Mouse (Mus musculus) limb, embryonic 10.5 days (tissue): ENCODE results near the gene Kcnd1. TPM values are rescaled to one million over a fixed set of nuclear protein-coding genes. Genes with fewer than 3 reads are reported as not detected.

Experiments used
- DNase-seq: peaks from one replicate; pipeline ENCODE4 v3.0.0-alpha.2; 2017; ENCODE audit warnings: low spot score
- H3K27ac ChIP-seq: fragments of 300-500 bp; sonication (generic); 2 replicates; pipeline ENCODE4 v1.5.1; 2016; ENCODE audit warnings: mild to moderate bottlenecking
- H3K27me3 ChIP-seq: fragments of 300-500 bp; sonication (generic); 2 replicates; pipeline ENCODE4 v1.6.1; 2016; ENCODE audit warnings: low read depth, mild to moderate bottlenecking; ENCODE audit not compliant: poor library complexity, severe bottlenecking
- H3K36me3 ChIP-seq: fragments of 300-500 bp; sonication (generic); 2 replicates; pipeline ENCODE4 v1.6.1; 2016; ENCODE audit warnings: mild to moderate bottlenecking, moderate library complexity
- H3K4me1 ChIP-seq: fragments of 300-500 bp; sonication (generic); 2 replicates; pipeline ENCODE4 v1.6.1; 2016
- H3K4me3 ChIP-seq: fragments of 300-500 bp; sonication (generic); 2 replicates; pipeline ENCODE4 v1.5.1; 2016; ENCODE audit warnings: mild to moderate bottlenecking, moderate library complexity
- H3K9me3 ChIP-seq: fragments of 300-500 bp; sonication (generic); replicated peaks from 2 replicates; pipeline ENCODE4 v1.6.1; 2016; ENCODE audit warnings: mild to moderate bottlenecking
- WGBS: fragments of 180-500 bp; shearing (Covaris S2); methylation state at CpG from one replicate; pipeline ENCODE4 v1.1.7; 2016; 5-methylcytosine and 5-hydroxymethylcytosine counted together
- polyA plus RNA-seq: library from polyadenylated mRNA; unstranded; fragments of >200 nt; fragmentation: Nextera tagmentation; extraction: Ambion mirVana; gene quantifications from 2 replicates; pipeline ENCODE4 v1.2.1, GENCODE M21; 2016

Gene Kcnd1
- polyA plus RNA-seq: 0.85 and 1.2 TPM in 2 replicates

- Histone ChIP-seq H3K27me3 (no peaks in the 10 kb centered on the region), H3K4me3 (peak within 1 kb of the TSS; percentile 51), H3K27ac (peak within 1 kb of the TSS; percentile 46; the same call in 1 of the 2 replicates), H3K36me3 (peaks cover 21% of the 10 kb centered on the region), H3K4me1 (peaks cover 9% of the 10 kb centered on the region), H3K9me3 (no peaks in the 10 kb centered on the region; the same call in 1 of the 2 replicates)
- 14% methylated on average over 21 of the region's 24 CpGs for WGBS
- peak; percentile 32 for DNase-seq
These were observed at the start of gene Kcnd1 for GRCm38 (mm10) chrX:7821865-7822779. Kcnd1 (plus strand) TSS chrX:7822289.

DNA sequence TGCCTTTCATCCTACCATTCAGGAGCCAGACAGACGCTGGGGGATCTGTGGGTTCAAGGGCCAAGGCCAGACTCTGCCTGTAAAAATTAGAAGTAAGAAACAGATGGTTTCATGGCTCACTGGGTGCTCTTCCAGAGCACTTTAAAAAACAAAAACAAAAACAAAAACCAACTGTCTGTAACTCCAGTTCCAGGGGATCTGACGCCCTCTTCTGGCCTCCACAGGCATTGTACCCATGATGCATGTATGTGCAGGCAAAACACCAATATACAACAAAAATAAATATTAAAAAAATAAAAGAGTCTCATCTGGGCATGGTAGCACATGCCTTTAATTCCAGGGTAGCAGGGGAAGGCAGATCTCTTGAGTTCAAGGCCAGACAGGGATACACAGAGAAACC lies 49.3 kb upstream of the Kcnd1 start:
- no peak for DNase-seq
- 43% methylated on average over 2 of the region's 2 CpGs for WGBS
- H3K4me3 ChIP-seq: no peak overlapping the region
- no peaks in the 10 kb centered on the region for H3K9me3 ChIP-seq
- no peaks in the 10 kb centered on the region for H3K27me3 ChIP-seq
- no peak overlapping the region for H3K27ac ChIP-seq
- H3K36me3 ChIP-seq: peaks cover 65% of the 10 kb centered on the region
- H3K4me1 ChIP-seq: no peaks in the 10 kb centered on the region

- Histone ChIP-seq H3K27me3 (no peaks in the 10 kb centered on the region), H3K4me1 (no peaks in the 10 kb centered on the region), H3K4me3 (no peak overlapping the region), H3K27ac (no peak overlapping the region), H3K9me3 (no peaks in the 10 kb centered on the region), H3K36me3 (peaks cover 37% of the 10 kb centered on the region)
- DNase-seq: no peak
- WGBS: 82% methylated on average over 9 of the region's 9 CpGs
These were observed 46.4 kb upstream of the Kcnd1 start for GRCm38 (mm10) chrX:7775501-7776205.

- Histone ChIP-seq H3K27me3 (no peaks in the 10 kb centered on the region), H3K4me3 (no peak overlapping the region), H3K27ac (no peak overlapping the region), H3K36me3 (peaks cover 28% of the 10 kb centered on the region), H3K4me1 (no peaks in the 10 kb centered on the region), H3K9me3 (no peaks in the 10 kb centered on the region)
- 54% methylated on average over 8 of the region's 8 CpGs for WGBS
- DNase-seq: peak; percentile 62
These were observed 45.6 kb upstream of the Kcnd1 start for GRCm38 (mm10) chrX:7776329-7777082.

- Histone ChIP-seq H3K4me3 (no peak overlapping the region), H3K4me1 (no peaks in the 10 kb centered on the region), H3K36me3 (peaks cover 11% of the 10 kb centered on the region), H3K27ac (no peak overlapping the region), H3K9me3 (no peaks in the 10 kb centered on the region; the same call in 1 of the 2 replicates), H3K27me3 (no peaks in the 10 kb centered on the region)
- 69% methylated on average over 7 of the region's 7 CpGs for WGBS
- DNase-seq: no peak
These were observed 43.4 kb upstream of the Kcnd1 start for GRCm38 (mm10) chrX:7778450-7779244.

DNA sequence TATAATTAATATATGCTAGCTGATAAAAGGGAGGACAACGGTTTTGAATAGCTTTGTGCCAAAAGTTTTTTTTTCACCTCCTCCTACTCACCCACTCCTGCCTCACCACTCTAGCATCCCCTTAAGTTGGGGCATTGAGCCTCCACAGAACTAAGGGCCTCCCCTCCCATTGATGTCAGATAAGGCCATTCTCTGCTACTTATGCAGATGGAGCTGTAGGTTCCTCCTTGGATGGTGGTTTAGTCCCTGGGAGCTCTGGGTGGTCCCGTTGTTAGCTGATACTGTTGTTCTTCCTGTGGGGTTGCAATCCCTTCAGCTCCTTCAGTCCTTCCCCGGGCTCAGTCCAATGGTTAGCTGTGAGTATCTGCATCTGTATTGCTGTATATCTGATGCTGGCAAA lies 42.8 kb upstream of the Kcnd1 start:
- Histone ChIP-seq H3K27me3 (no peaks in the 10 kb centered on the region), H3K27ac (no peak overlapping the region), H3K9me3 (no peaks in the 10 kb centered on the region; the same call in 1 of the 2 replicates), H3K4me1 (no peaks in the 10 kb centered on the region), H3K36me3 (peaks cover 5% of the 10 kb centered on the region; the same call in 1 of the 2 replicates), H3K4me3 (no peak overlapping the region)
- WGBS: 15% methylated on average over 3 of the region's 3 CpGs
- no peak for DNase-seq

DNA sequence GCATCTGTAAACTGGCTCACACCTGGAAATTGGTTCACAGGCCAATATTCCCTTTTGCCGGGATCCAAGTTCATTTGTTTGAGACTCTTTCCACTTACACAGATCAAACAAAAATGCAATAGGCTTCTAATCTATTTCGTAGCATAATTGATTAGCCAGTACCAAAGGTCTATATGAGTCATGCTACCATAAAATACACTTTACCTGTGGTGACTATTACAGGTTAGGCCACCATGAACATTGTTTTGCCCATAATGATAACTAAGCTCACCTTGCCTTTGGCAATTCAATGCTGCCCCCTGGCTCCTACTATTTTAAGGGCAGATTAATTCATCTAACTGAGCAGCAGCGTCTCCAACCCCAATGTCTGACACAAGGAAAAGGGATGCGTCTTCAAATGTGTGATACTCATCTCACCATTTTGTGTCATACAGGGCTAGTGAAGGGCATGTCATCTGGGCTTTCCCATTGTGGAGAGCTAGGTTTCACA lies 39.4 kb upstream of the Kcnd1 start:
- DNase-seq: no peak
- no peaks in the 10 kb centered on the region for H3K36me3 ChIP-seq
- no peaks in the 10 kb centered on the region for H3K4me1 ChIP-seq
- no peaks in the 10 kb centered on the region; the same call in 1 of the 2 replicates for H3K9me3 ChIP-seq
- WGBS: 84% methylated on average over 4 of the region's 4 CpGs
- no peak overlapping the region for H3K27ac ChIP-seq
- no peaks in the 10 kb centered on the region for H3K27me3 ChIP-seq
- no peak overlapping the region for H3K4me3 ChIP-seq

DNA sequence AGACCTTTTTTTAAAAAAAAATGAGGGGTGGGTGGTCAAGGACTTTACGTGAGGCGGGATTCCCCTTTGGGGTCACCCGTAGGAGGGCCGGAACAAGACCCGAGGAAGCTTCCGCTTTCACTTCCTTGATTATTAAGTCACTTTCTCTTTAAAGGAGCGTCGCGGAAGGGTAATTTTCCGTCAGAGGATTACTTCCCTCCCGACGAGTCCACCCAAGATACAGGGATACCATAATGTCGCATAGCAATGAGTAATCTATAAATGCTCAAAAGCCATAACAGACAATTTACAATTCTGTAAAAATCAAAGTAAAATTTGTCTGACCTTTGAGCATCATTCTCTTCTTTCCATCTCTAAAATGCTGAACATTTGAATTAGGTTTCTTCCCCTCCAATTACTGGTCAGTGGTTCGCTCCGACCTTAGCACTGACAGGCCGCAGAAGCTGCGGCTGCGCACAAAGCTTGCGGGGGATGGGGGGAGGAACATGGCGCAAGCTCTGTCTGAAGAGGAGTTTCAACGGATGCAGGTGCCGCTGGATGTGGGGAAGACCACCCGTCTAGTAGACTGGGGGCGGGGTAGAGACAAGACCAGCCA lies 32.5 kb upstream of the Kcnd1 start, which contains the start of gene Gripap1:
Gene Gripap1 (plus strand): TSS at position 224 of the 595 bp plus-strand sequence.
- H3K27me3 ChIP-seq: no peaks in the 10 kb centered on the region
- 7% methylated on average over 24 of the region's 24 CpGs for WGBS
- peak within 1 kb of the TSS; percentile 60 for H3K4me3 ChIP-seq
- H3K4me1 ChIP-seq: 0 out of 2 replicates have a peak, but pooled peaks cover 5% of the 10 kb centered on the region
- no peaks in the 10 kb centered on the region for H3K9me3 ChIP-seq
- no peaks in the 10 kb centered on the region for H3K36me3 ChIP-seq
- DNase-seq: peak; percentile 62
- peak within 1 kb of the TSS; percentile 75 for H3K27ac ChIP-seq

DNA sequence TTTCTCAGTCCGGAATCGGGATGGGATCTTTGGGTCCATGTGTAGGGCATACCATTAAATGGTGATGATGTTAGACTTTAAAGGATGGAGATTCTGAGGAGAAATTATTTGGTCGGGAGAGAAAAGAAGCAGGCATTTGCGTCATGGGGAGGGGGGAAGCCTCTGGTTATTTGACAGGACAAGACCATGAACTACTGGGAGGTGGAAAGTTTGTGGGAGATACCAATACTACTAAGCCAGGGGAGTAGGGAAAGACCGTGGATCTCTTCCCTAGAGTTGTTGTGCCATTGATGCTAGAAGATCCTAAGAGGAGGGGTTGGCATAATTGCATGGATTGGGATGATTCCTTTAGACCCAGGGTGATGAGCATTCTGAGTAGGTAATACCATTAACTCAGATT lies 31.8 kb upstream of the Kcnd1 start:
- Histone ChIP-seq H3K27ac (peak overlapping the region; percentile 75; the same call in 1 of the 2 replicates), H3K36me3 (no peaks in the 10 kb centered on the region), H3K4me3 (peak overlapping the region; percentile 60), H3K4me1 (0 out of 2 replicates have a peak, but pooled peaks cover 5% of the 10 kb centered on the region), H3K27me3 (no peaks in the 10 kb centered on the region), H3K9me3 (no peaks in the 10 kb centered on the region)
- DNase-seq: no peak
- WGBS: 18% methylated on average over 5 of the region's 5 CpGs

DNA sequence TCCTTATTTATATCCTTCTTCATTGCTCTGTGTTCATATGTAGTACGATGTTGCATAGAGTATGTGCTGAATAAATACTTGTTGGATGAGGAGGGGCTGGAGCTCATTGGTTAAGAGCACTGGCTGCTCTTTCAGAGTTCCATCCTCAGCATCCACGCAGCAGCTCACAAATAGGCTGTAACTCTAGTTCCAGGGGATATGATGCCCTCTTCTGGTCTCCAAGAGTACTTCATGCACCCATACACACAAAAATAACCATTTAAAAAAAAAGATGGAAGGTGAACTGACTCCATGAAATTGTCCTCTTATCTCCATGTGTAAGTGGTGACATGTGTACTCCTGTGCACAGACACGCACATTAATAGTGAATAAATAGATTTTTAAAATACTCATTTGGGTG lies 28.7 kb upstream of the Kcnd1 start:
- WGBS: 47% methylated on average over 3 of the region's 3 CpGs
- Histone ChIP-seq H3K27ac (no peak overlapping the region), H3K27me3 (no peaks in the 10 kb centered on the region), H3K4me1 (0 out of 2 replicates have a peak, but pooled peaks cover 5% of the 10 kb centered on the region), H3K9me3 (no peaks in the 10 kb centered on the region), H3K4me3 (no peak overlapping the region), H3K36me3 (no peaks in the 10 kb centered on the region)
- DNase-seq: no peak

GRCm38 (mm10) chrX:7795016-7795415 lies 27.1 kb upstream of the Kcnd1 start:
- H3K4me1 ChIP-seq: 0 out of 2 replicates have a peak, but pooled peaks cover 5% of the 10 kb centered on the region
- no peaks in the 10 kb centered on the region for H3K27me3 ChIP-seq
- H3K4me3 ChIP-seq: no peak overlapping the region
- H3K36me3 ChIP-seq: peaks cover 11% of the 10 kb centered on the region
- H3K27ac ChIP-seq: no peak overlapping the region
- peak; percentile 62 for DNase-seq
- 21% methylated on average over 7 of the region's 7 CpGs for WGBS
- no peaks in the 10 kb centered on the region for H3K9me3 ChIP-seq
